Mouse (Mus musculus): ENCODE data around the gene Wfs1. TPM values are rescaled to one million over a fixed set of nuclear protein-coding genes. Genes with fewer than 3 reads are reported as not detected.
"Not testable (repeated sequence)": the region's sequence is repeated elsewhere in the genome, so short reads cannot be mapped to it uniquely, and the experiment has no call there.

Gene Wfs1
- polyA plus RNA-seq, 1 experiment from 2014 or later, result 2.0 TPM

- Histone ChIP-seq H3K4me2 (ENCODE audit: low read depth, low read length) (no peak overlapping the region), H3K4me1 (ENCODE audit: control insufficient read depth, low read depth, low read length) (no peaks in the 10 kb centered on the region), H3K27me3 (ENCODE audit: control insufficient read depth, insufficient read depth, low read depth, low read length) (no peaks in the 10 kb centered on the region), H3K9me3 (replicated peaks; ENCODE audit: control insufficient read depth, low read length) (no peaks in the 10 kb centered on the region), H3K36me3 (ENCODE audit: control insufficient read depth, insufficient read depth) (no peaks in the 10 kb centered on the region), H3K4me3 (ENCODE audit: low read depth, low read length) (no peak overlapping the region), H3K27ac (ENCODE audit: low read length) (no peak overlapping the region), H3K9ac (ENCODE audit: low read depth, low read length) (no peak overlapping the region)
- no peak for ATAC-seq (ENCODE audit: low read depth)
- WGBS (ENCODE audit: insufficient replicate concordance), result 28% methylated on average over 8 of the region's 8 CpGs
Measured at GRCm38 (mm10) chr5:36945102-36945701, 43.8 kb downstream of the Wfs1 start.

- Histone ChIP-seq H3K36me3 (ENCODE audit: control insufficient read depth, insufficient read depth) (no peaks in the 10 kb centered on the region), H3K27ac (ENCODE audit: low read length) (no peak overlapping the region), H3K27me3 (ENCODE audit: control insufficient read depth, insufficient read depth, low read depth, low read length) (no peaks in the 10 kb centered on the region), H3K9ac (ENCODE audit: low read depth, low read length) (no peak overlapping the region), H3K4me1 (ENCODE audit: control insufficient read depth, low read depth, low read length) (no peaks in the 10 kb centered on the region), H3K9me3 (replicated peaks; ENCODE audit: control insufficient read depth, low read length) (no peaks in the 10 kb centered on the region), H3K4me2 (ENCODE audit: low read depth, low read length) (no peak overlapping the region), H3K4me3 (ENCODE audit: low read depth, low read length) (no peak overlapping the region)
- 34% methylated on average over 5 of the region's 5 CpGs for WGBS (ENCODE audit: insufficient replicate concordance)
- ATAC-seq (ENCODE audit: low read depth), result no peak
Measured at GRCm38 (mm10) chr5:36944552-36944951, 44.5 kb downstream of the Wfs1 start.

DNA sequence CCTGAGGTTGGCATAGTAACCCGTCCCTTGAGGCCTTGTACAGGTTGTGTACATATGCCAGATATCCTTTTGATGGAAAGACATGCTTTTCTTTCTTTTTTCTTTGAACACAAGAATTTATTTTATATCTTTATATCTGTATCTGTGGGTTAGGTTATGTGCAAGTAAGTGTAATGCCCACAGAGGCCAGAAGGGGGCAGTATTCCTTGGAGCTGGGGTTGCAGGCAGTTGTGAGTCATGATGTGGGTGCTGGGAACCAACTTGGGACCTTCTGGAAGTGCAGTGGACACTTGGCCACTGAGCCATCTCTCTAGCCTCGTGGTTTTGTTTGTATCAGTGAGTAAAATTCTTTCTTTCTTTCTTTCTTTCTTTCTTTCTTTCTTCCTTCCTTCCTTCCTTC is 46.6 kb downstream of the Wfs1 start:
- H3K9me3 ChIP-seq (replicated peaks; ENCODE audit: control insufficient read depth, low read length), result no peaks in the 10 kb centered on the region
- H3K9ac ChIP-seq (ENCODE audit: low read depth, low read length), result no peak overlapping the region
- no peak for ATAC-seq (ENCODE audit: low read depth)
- no peak overlapping the region for H3K27ac ChIP-seq (ENCODE audit: low read length)
- H3K36me3 ChIP-seq (ENCODE audit: control insufficient read depth, insufficient read depth), result no peaks in the 10 kb centered on the region
- H3K4me3 ChIP-seq (ENCODE audit: low read depth, low read length), result no peak overlapping the region
- H3K27me3 ChIP-seq (ENCODE audit: control insufficient read depth, insufficient read depth, low read depth, low read length), result no peaks in the 10 kb centered on the region
- WGBS (ENCODE audit: insufficient replicate concordance), result 66% methylated on average over 2 of the region's 2 CpGs
- no peak overlapping the region for H3K4me2 ChIP-seq (ENCODE audit: low read depth, low read length)
- H3K4me1 ChIP-seq (ENCODE audit: control insufficient read depth, low read depth, low read length), result no peaks in the 10 kb centered on the region

- 42% methylated on average over 2 of the region's 2 CpGs for WGBS (ENCODE audit: insufficient replicate concordance)
- H3K36me3 ChIP-seq (ENCODE audit: control insufficient read depth, insufficient read depth); H3K9ac ChIP-seq (ENCODE audit: low read depth, low read length); ATAC-seq (ENCODE audit: low read depth); H3K27ac ChIP-seq (ENCODE audit: low read length); H3K4me1 ChIP-seq (ENCODE audit: control insufficient read depth, low read depth, low read length); H3K4me3 ChIP-seq (ENCODE audit: low read depth, low read length); H3K27me3 ChIP-seq (ENCODE audit: control insufficient read depth, insufficient read depth, low read depth, low read length); H3K4me2 ChIP-seq (ENCODE audit: low read depth, low read length); H3K9me3 ChIP-seq (replicated peaks; ENCODE audit: control insufficient read depth, low read length): not testable (repeated sequence)
Measured at GRCm38 (mm10) chr5:36938991-36939390, 50.0 kb downstream of the Wfs1 start.

DNA sequence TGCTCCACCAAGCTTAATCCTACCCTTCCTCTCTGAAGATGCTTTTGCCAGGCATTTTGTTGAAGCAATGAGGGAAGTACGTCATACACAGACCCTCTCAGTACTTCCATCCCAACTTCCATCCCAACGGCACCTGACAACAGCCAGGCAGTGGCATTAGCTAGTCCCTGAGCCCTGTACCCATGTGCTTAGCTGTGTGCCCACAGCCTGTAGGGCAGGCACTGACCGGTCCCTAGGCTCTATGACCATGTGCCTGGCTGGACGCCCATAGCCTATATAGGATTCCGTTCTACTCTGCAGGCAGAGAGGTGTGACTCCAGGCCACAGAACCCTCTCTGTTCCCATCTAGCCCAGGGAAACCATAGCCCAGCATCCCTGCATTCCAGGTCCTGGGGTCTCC is 51.0 kb downstream of the Wfs1 start:
- H3K4me1 ChIP-seq (ENCODE audit: control insufficient read depth, low read depth, low read length), result no peaks in the 10 kb centered on the region
- H3K4me2 ChIP-seq (ENCODE audit: low read depth, low read length), result no peak overlapping the region
- WGBS (ENCODE audit: insufficient replicate concordance), result 69% methylated on average over 5 of the region's 5 CpGs
- H3K27me3 ChIP-seq (ENCODE audit: control insufficient read depth, insufficient read depth, low read depth, low read length), result no peaks in the 10 kb centered on the region
- H3K27ac ChIP-seq (ENCODE audit: low read length), result no peak overlapping the region
- no peaks in the 10 kb centered on the region for H3K9me3 ChIP-seq (replicated peaks; ENCODE audit: control insufficient read depth, low read length)
- no peak overlapping the region for H3K9ac ChIP-seq (ENCODE audit: low read depth, low read length)
- no peak for ATAC-seq (ENCODE audit: low read depth)
- H3K4me3 ChIP-seq (ENCODE audit: low read depth, low read length), result no peak overlapping the region
- no peaks in the 10 kb centered on the region for H3K36me3 ChIP-seq (ENCODE audit: control insufficient read depth, insufficient read depth)

- no peak overlapping the region for H3K9ac ChIP-seq (ENCODE audit: low read depth, low read length)
- WGBS (ENCODE audit: insufficient replicate concordance), result 68% methylated on average over 7 of the region's 7 CpGs
- no peak overlapping the region for H3K4me2 ChIP-seq (ENCODE audit: low read depth, low read length)
- ATAC-seq (ENCODE audit: low read depth), result no peak
- no peaks in the 10 kb centered on the region for H3K36me3 ChIP-seq (ENCODE audit: control insufficient read depth, insufficient read depth)
- no peak overlapping the region for H3K4me3 ChIP-seq (ENCODE audit: low read depth, low read length)
- no peaks in the 10 kb centered on the region for H3K4me1 ChIP-seq (ENCODE audit: control insufficient read depth, low read depth, low read length)
- no peaks in the 10 kb centered on the region for H3K9me3 ChIP-seq (replicated peaks; ENCODE audit: control insufficient read depth, low read length)
- H3K27me3 ChIP-seq (ENCODE audit: control insufficient read depth, insufficient read depth, low read depth, low read length), result no peaks in the 10 kb centered on the region
- no peak overlapping the region for H3K27ac ChIP-seq (ENCODE audit: low read length)
Measured at GRCm38 (mm10) chr5:36936548-36936947, 52.5 kb downstream of the Wfs1 start.

- no peak for ATAC-seq (ENCODE audit: low read depth)
- Histone ChIP-seq H3K27ac (ENCODE audit: low read length) (no peak overlapping the region), H3K4me3 (ENCODE audit: low read depth, low read length) (no peak overlapping the region), H3K4me2 (ENCODE audit: low read depth, low read length) (no peak overlapping the region), H3K9ac (ENCODE audit: low read depth, low read length) (no peak overlapping the region), H3K36me3 (ENCODE audit: control insufficient read depth, insufficient read depth) (no peaks in the 10 kb centered on the region), H3K4me1 (ENCODE audit: control insufficient read depth, low read depth, low read length) (no peaks in the 10 kb centered on the region), H3K27me3 (ENCODE audit: control insufficient read depth, insufficient read depth, low read depth, low read length) (no peaks in the 10 kb centered on the region), H3K9me3 (replicated peaks; ENCODE audit: control insufficient read depth, low read length) (no peaks in the 10 kb centered on the region)
- WGBS (ENCODE audit: insufficient replicate concordance), result 56% methylated on average over 17 of the region's 17 CpGs
Measured at GRCm38 (mm10) chr5:36935486-36936473, 53.2 kb downstream of the Wfs1 start.

DNA sequence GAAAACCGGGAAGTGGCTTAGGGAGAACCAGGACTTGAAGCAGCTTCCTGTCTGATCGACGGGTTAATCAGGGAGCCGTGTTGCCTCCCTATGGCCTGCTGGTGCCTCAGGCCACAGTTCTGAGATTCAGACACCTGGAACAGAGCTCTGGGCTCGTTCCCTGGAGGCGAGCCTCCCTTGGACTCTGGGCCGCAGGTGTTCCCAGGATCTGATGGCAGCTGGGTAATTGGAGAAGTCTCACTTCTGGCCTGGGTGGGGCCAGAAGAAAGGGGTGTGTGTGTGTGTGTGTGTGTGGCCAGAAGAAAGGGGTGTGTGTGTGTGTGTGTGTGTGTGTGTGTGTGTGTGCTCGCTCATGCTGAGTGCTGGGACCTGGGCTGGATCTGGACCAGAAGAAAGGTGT is 55.6 kb downstream of the Wfs1 start:
- Histone ChIP-seq H3K36me3 (ENCODE audit: control insufficient read depth, insufficient read depth) (no peaks in the 10 kb centered on the region), H3K4me3 (ENCODE audit: low read depth, low read length) (no peak overlapping the region), H3K27ac (ENCODE audit: low read length) (no peak overlapping the region), H3K4me2 (ENCODE audit: low read depth, low read length) (no peak overlapping the region), H3K27me3 (ENCODE audit: control insufficient read depth, insufficient read depth, low read depth, low read length) (no peaks in the 10 kb centered on the region), H3K4me1 (ENCODE audit: control insufficient read depth, low read depth, low read length) (no peaks in the 10 kb centered on the region), H3K9ac (ENCODE audit: low read depth, low read length) (no peak overlapping the region), H3K9me3 (replicated peaks; ENCODE audit: control insufficient read depth, low read length) (no peaks in the 10 kb centered on the region)
- no peak for ATAC-seq (ENCODE audit: low read depth)
- WGBS (ENCODE audit: insufficient replicate concordance), result 42% methylated on average over 8 of the region's 8 CpGs

GRCm38 (mm10) chr5:36929376-36929775 is 59.6 kb downstream of the Wfs1 start:
- no peak overlapping the region for H3K9ac ChIP-seq (ENCODE audit: low read depth, low read length)
- H3K4me3 ChIP-seq (ENCODE audit: low read depth, low read length), result no peak overlapping the region
- no peak overlapping the region for H3K27ac ChIP-seq (ENCODE audit: low read length)
- ATAC-seq (ENCODE audit: low read depth), result no peak
- H3K27me3 ChIP-seq (ENCODE audit: control insufficient read depth, insufficient read depth, low read depth, low read length), result no peaks in the 10 kb centered on the region
- H3K4me2 ChIP-seq (ENCODE audit: low read depth, low read length), result no peak overlapping the region
- 31% methylated on average over 3 of the region's 3 CpGs for WGBS (ENCODE audit: insufficient replicate concordance)
- no peaks in the 10 kb centered on the region for H3K4me1 ChIP-seq (ENCODE audit: control insufficient read depth, low read depth, low read length)
- no peaks in the 10 kb centered on the region for H3K36me3 ChIP-seq (ENCODE audit: control insufficient read depth, insufficient read depth)
- H3K9me3 ChIP-seq (replicated peaks; ENCODE audit: control insufficient read depth, low read length), result no peaks in the 10 kb centered on the region
